Mouse (Mus musculus) layer of hippocampus, postnatal 36 days (tissue): ENCODE results near the gene Tenm4. TPM values are rescaled to one million over a fixed set of nuclear protein-coding genes. Genes with fewer than 3 reads are reported as not detected.

Experiments used
- DNase-seq, 2 experiments: peaks; one replicate each; pipeline ENCODE4 v3.0.0; 2022
- total RNA-seq, 2 experiments: library from RNA; stranded (reverse); gene quantifications; 2 replicates each; pipeline ENCODE4 v1.2.3; 2021

Gene Tenm4
- total RNA-seq, 2 experiments from 2014 or later, result 116 to 124 TPM

DNA sequence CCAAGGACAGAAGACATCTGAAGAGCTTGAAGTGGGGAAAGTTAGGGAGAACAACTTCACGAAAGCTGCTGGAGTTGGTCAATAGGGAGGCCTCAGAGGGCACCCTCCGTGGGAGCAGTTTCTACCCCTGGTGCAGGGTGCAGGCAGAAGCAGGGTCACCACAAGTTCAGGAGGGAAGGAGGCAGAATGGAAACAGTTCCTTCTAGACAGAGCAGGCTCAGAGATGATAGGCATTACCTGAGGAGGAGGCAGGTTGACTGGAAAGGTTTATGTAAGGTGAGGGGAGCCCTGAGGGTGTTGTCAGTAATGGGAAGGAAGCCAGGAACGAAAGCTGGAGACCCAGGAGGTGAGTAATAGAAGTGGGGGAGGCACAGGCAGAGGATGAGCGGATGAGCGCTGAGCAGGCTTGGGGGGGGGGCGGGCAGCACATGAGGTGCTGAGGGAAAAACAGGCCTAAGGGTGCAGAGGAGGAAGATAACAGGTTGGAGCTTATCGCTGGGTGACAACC is 577.5 kb downstream of the Tenm4 start:
- no peak for DNase-seq

GRCm38 (mm10) chr7:96749753-96750152 is 578.7 kb downstream of the Tenm4 start:
- no peak for DNase-seq

DNA sequence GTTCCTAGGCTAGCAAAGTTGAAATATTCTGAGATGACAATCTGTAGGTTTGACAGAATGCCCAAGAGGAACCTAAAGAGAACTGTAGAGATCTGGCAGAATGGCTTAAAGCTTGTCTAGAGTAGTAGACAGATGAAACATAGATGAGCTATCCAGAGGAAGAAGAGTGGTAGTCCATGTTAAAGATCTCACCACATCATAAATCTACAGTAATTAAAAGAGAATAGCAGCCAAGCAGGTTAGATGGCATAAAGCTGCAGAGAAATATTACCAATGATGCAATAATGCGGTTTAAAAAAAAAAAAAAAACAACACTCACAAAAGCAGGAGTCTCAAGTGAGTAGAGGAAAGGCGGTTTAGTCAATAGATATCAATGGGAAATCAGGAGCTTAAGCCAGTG is 580.2 kb downstream of the Tenm4 start:
- no peak for DNase-seq

DNA sequence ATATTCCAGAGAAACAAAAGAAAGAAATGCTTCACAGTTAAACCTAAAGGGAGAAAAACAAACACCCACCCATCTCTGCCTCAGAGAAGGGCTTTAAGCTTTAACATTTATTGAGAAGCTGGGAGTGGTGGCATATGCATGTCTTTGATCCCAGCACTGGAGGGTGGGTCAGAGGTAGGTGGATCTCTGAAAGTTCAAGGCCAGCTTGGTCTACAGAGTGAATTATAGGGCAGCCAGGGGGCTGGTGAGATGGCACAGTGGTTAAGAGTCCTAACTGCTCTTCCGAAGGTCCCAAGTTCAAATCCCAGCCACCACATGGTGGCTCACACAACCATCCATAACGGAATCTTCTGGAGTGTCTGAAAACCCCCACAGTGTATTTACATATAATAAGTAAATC is 581.7 kb downstream of the Tenm4 start:
- no peak for DNase-seq

- DNase-seq, result no peak
Observed at GRCm38 (mm10) chr7:96753335-96754095, 582.5 kb downstream of the Tenm4 start.

DNA sequence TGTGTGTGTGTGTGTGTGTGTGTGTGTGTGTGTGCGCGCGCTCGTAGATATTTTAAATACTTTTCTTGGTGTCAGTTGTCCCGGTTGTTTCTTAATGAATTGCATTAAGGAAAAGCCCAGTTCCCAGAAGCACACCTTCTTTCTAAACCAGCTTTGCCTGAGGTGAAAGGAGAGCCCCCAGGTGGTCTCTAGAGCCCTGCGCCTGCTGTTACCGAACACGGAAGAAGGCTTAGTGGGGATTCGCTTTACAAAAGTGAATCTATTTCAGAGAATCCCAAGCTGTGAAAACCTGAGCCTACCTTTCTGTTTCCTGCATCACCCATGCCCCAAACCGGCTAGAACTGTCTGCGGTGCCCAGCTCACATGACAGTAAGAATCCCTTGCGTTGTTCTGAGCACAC is 583.1 kb downstream of the Tenm4 start:
- DNase-seq, result no peak

- no peak for DNase-seq
Observed at GRCm38 (mm10) chr7:96755459-96756094, 584.5 kb downstream of the Tenm4 start.

DNA sequence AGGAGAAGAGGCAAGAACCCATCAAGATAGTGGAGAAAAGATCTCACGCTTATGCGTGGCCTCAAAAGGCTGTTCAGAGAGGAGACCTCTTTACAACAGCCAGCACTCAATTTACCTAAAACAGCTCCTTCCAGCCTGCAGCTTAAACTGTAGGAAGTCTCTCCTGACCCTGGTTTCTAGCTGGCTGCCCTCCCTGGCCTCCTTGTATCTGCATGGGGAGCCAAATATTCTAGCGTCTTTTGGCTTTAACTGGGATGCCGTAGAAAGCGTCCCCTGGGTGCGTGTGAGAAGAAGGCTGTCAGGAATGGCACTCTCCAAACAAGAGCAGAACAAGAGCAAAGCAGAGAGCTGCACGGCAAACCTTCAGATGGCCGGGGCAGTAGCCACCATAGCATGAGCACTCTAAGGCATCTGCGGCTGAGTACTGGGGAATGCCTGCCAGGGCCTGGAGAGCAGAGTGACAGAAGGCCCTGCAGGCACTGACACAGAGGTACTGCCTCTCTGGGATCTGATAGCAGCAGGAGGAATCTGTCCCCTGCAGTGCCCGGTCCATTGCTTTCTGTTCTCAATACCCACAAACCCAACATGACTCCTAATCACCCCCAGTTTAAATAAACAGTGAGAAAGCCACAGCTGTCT is 585.2 kb downstream of the Tenm4 start:
- DNase-seq, result no peak

GRCm38 (mm10) chr7:96757067-96757466 is 586.0 kb downstream of the Tenm4 start:
- DNase-seq, result no peak

GRCm38 (mm10) chr7:96760208-96760607 is 589.2 kb downstream of the Tenm4 start:
- no peak for DNase-seq

- no peak for DNase-seq
Observed at GRCm38 (mm10) chr7:96761151-96761550, 590.1 kb downstream of the Tenm4 start.

DNA sequence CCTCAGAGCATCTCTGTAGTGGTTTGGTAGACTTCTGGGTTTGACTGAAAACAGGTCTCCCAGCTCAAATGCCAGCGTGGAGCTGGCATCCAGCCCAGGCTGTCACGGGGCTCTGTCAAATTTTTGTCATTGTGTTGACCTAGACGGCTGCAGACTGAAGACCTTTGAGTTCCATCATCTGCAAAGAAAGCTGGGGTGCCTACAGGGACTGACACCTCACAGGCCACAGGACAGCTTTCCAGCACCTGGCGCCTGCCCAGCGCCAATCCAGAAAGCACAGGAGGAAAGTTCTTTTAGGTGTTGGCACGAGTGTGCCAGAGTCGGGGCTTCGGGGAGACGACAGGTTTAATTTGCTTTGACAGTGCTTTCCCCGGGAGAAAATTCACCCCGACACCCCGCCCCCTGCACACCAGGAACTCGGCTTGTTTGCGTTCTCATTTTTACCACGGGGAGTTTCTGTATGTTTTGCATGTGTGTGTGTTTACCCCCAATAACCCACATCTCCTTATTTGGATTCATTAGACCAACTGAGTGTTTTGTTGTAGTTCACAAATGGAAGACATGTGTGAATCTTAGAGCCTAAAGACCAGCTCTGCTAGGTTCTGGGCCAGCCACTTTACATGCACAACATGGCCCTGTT is 594.4 kb downstream of the Tenm4 start:
- no peak for DNase-seq

DNA sequence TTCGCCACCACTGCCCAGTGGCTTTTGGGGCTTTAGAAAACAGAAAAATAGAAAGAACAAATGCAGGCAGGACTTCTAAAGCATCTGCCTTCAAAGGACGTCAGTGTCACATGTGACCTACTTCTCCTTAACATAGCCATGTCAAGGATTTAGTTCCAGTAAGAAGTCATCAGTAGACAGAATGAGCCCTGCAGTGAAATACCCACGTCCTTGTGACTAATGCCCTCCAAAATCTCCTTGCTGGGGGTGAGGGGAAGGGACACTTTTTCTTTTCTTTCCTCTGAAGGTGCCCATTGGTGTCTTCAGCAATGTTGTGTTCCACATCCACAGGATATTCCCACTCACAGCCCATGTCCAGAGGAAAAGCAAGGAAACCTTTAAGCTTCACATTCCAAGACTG is 596.0 kb downstream of the Tenm4 start:
- DNase-seq, result no peak

GRCm38 (mm10) chr7:96768718-96769117 is 597.7 kb downstream of the Tenm4 start:
- DNase-seq, result no peak

- DNase-seq, result no peak
Observed at GRCm38 (mm10) chr7:96769784-96770183, 598.7 kb downstream of the Tenm4 start.

DNA sequence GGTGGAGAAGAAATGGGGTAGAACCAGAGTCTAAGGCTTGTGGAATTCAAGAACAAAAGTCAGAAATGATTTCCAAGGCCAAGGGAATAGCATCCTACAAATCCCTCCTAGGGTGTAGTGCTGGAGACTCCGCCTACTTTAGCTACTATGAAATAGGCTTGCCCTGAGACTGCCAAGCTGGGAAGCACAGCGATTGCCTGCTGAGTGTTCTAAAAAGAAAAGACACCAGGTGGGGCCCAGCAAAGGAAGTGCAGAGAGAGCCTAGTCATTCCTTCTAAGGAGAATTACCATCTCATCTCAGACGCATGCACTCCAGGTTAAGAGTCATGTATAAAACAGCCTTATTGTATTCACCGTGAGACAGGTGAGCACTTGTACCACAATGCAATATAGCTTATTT is 601.9 kb downstream of the Tenm4 start:
- no peak for DNase-seq

DNA sequence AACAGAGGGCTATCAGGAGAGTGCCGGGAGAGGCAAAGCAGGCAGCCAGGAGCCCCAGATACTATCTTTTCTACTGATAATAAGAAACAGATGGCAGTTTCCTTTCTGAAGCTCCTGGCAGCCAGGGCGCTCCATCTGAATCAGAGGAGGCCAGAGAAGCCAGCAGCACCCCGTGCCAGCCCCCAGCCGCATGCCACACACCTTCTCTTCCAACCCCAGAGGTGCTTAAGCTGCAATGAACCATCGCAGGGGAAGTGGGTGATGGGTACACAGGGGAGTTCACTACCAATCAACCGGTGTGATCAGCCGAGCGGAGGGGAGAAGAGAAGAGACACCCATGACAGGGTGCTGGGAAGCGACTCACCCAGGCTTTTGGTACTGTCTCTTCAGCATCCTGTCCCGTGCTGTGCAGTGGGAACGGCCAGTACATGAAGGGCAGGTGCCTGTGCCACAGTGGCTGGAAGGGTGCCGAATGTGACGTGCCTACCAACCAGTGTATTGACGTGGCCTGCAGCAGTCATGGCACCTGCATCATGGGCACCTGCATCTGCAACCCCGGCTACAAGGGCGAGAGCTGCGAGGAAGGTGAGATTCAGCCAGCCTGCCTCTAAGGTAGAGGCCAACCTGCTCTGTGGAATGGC is 602.7 kb downstream of the Tenm4 start:
- no peak for DNase-seq

- no peak for DNase-seq
Observed at GRCm38 (mm10) chr7:96775080-96775486, 604.0 kb downstream of the Tenm4 start.

DNA sequence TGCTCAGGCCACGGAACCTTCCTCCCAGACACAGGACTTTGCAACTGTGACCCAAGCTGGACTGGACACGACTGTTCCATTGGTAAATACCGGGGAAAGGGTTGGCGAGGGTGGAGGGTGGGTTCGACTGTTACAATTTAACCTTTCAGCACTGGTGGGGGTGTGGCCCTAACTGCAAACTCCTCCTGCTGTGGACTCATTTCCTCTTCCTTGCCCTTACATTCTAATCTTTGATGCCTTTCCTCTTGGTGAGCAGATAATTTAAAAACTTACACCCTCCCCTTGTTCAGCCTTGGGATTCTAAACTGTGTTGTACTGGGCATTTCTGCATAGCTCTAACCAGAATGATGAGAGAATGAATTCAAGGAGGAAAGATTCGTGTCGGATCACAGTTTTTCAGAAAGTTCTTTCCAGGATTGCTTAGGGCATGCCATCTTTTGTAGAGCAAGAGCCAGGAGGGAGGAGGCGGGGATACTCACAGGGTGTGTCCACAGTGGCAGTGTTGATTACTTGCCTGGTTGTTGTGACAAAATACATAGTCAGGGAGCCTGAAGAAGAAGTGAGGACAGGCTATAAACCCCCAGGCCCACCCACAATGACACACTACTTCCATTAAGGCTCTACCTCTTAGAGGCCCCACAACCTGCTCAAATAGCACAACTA is 607.0 kb downstream of the Tenm4 start:
- DNase-seq, result no peak

DNA sequence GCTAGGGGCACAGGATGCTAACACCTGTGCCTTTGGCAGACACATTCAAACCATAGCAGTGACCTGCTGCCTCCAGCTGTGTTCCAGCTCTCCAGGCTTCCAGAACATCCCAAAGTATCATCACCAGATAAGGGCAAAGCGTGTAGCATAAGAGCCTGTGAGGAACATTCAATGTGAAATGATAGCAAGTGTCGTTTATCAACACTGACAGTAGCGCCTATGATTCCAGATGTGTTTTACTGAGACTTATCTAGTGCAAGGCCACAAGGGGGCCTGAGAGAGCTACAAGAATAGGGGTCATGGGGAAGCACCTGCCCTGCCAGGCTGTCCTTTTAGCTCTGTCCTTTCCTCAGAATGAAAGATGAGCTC is 607.5 kb downstream of the Tenm4 start:
- DNase-seq, result no peak

- DNase-seq, result no peak
Observed at GRCm38 (mm10) chr7:96780556-96780955, 609.5 kb downstream of the Tenm4 start.

DNA sequence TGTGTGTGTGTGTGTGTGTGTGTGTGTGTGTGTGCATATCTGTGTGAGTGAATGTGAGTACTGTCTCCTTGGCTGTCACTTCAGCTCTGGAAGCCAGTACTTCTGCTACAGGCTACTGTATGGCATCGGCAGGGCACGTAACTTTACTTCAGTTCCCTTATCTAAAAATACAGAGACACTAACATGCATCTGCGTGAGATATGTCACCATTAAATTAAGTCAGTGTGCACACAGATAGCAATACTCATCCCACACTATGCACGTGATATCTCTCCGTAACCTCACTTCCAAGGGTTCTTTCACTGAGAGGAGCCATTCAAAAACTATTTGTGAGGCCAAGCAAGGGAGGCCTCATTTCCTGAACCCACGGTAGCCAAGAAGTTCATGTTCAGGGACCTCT is 610.0 kb downstream of the Tenm4 start:
- DNase-seq, result no peak
